Mouse (Mus musculus) B cell, adult 2 months (primary cell): ENCODE data around the gene Tbcc.

ENCODE experiments used
- DNase-seq, 2 experiments: peaks; one replicate each; pipeline ENCODE4 v3.0.0; 2022

Gene Tbcc

GRCm38 (mm10) chr17:46910186-46910585 is 19.7 kb downstream of the Tbcc start, which contains the start of gene Prph2:
Gene Prph2, plus strand, starts transcription at chr17:46910459.
- DNase-seq: no peak

- no peak for DNase-seq
These were observed 21.8 kb downstream of the Tbcc start for GRCm38 (mm10) chr17:46912331-46912730.

GRCm38 (mm10) chr17:46915129-46915528 is 24.6 kb downstream of the Tbcc start:
- no peak for DNase-seq

GRCm38 (mm10) chr17:46918951-46919350 is 28.5 kb downstream of the Tbcc start:
- no peak for DNase-seq

GRCm38 (mm10) chr17:46920855-46921254 is 30.4 kb downstream of the Tbcc start:
- DNase-seq: no peak

GRCm38 (mm10) chr17:46926192-46926591 is 35.7 kb downstream of the Tbcc start:
- DNase-seq: no peak

GRCm38 (mm10) chr17:46926941-46927340 is 36.5 kb downstream of the Tbcc start:
- no peak for DNase-seq

- no peak for DNase-seq
These were observed 37.3 kb downstream of the Tbcc start for GRCm38 (mm10) chr17:46927781-46928180.

GRCm38 (mm10) chr17:46929277-46929676 is 38.8 kb downstream of the Tbcc start:
- DNase-seq: no peak

- no peak for DNase-seq
These were observed 39.4 kb downstream of the Tbcc start for GRCm38 (mm10) chr17:46929897-46930296.

GRCm38 (mm10) chr17:46932961-46933360 is 42.5 kb downstream of the Tbcc start:
- no peak for DNase-seq

- peak; percentile 62 to 64 for DNase-seq
These were observed 43.3 kb downstream of the Tbcc start for GRCm38 (mm10) chr17:46933557-46934348.

- DNase-seq: no peak
These were observed 50.0 kb downstream of the Tbcc start for GRCm38 (mm10) chr17:46940461-46940860.
